ENCODE assay signal across 18 mouse cellular contexts in the genomic region with DNA sequence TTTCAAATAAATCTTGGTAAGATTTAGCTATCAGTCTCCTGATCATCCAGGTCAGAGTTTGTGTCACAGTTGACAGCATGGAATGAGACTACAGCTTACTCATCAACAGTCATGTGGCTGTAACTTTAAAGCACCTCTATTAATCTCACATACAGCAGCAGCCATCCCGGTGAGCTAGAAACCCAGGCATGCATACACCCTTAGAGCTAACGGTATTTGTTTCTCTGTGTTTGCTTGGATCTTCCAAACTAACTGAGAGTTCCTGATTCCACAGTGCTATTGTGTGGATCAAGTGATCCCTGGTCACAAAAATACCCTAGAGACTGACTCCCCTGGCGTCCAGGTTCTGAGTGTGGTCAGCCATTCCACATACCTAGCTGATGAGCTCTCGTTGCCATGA. TPM values are rescaled to one million over a fixed set of nuclear protein-coding genes. Genes with fewer than 3 reads are reported as not detected.
A peak's percentile ranks its signal among the peaks of the same experiment; 100 is the strongest.
DNase-seq lines count a peak whose midpoint lies in the region; ATAC-seq and TF ChIP-seq lines count a peak whose summit lies in the region.
"Had no signal": no experiment of that assay in that cellular context is flagged by ENCODE, and none has a peak within 500 bp of the region (broad histone marks: within the 10 kb centered on the region; RNA-seq: fewer than 3 reads in every experiment).

No protein-coding gene starts in this region.

- intact Hi-C loops in gastrocnemius, adult 2 months (cut with DNase I) = loop anchor here (5.0 kb wide), 1 partner anchor 64 kb away; no protein-coding TSS in a partner anchor

- H3K4me1 ChIP-seq in embryonic facial prominence, embryonic 14.5 days (ENCODE audit: control insufficient read depth, insufficient read depth, low read length) = no peaks in the 10 kb centered on the region
- H3K4me1 ChIP-seq in hindbrain, embryonic 14.5 days (replicated peaks; ENCODE audit: control insufficient read depth, insufficient read depth, low read length) = peaks cover 11% of the 10 kb centered on the region
- no peaks in the 10 kb centered on the region for H3K4me1 ChIP-seq in midbrain, postnatal 0 days (ENCODE audit: insufficient read depth, low read length)
- no peaks in the 10 kb centered on the region; the same call in 1 of the 2 replicates for H3K4me1 ChIP-seq in stomach, postnatal 0 days (replicated peaks; ENCODE audit: control insufficient read depth, insufficient read depth)

- 35% methylated on average over 4 of the region's 4 CpGs for WGBS in embryonic facial prominence, embryonic 14.5 days
- WGBS in hindbrain, embryonic 14.5 days = 17% methylated on average over 4 of the region's 4 CpGs
- WGBS in midbrain, postnatal 0 days = 9% methylated on average over 4 of the region's 4 CpGs
- WGBS in stomach, postnatal 0 days = 33% methylated on average over 4 of the region's 4 CpGs

- no peak overlapping the region for H3K9ac ChIP-seq in embryonic facial prominence, embryonic 14.5 days (ENCODE audit: low read depth, low read length)
- H3K9ac ChIP-seq in hindbrain, embryonic 14.5 days = no peak overlapping the region
- no peak overlapping the region for H3K9ac ChIP-seq in midbrain, postnatal 0 days (replicated peaks; ENCODE audit: low read length, poor library complexity, severe bottlenecking)
- no peak overlapping the region for H3K9ac ChIP-seq in stomach, postnatal 0 days (ENCODE audit: low read length)

- no peaks in the 10 kb centered on the region for H3K36me3 ChIP-seq in embryonic facial prominence, embryonic 14.5 days (ENCODE audit: control insufficient read depth, insufficient read depth, low read length)
- H3K36me3 ChIP-seq in hindbrain, embryonic 14.5 days (replicated peaks; ENCODE audit: control insufficient read depth, insufficient read depth) = no peaks in the 10 kb centered on the region
- no peaks in the 10 kb centered on the region for H3K36me3 ChIP-seq in midbrain, postnatal 0 days (ENCODE audit: insufficient read depth, low read length)
- no peaks in the 10 kb centered on the region for H3K36me3 ChIP-seq in stomach, postnatal 0 days (ENCODE audit: control insufficient read depth, insufficient read depth, low read length)
- H3K36me3 ChIP-seq: embryonic facial prominence, embryonic 15.5 days had no signal

- H3K9me3 ChIP-seq in embryonic facial prominence, embryonic 14.5 days (ENCODE audit: control insufficient read depth, low read length) = no peaks in the 10 kb centered on the region
- H3K9me3 ChIP-seq in hindbrain, embryonic 14.5 days (ENCODE audit: control insufficient read depth, low read length) = no peaks in the 10 kb centered on the region
- H3K9me3 ChIP-seq in midbrain, postnatal 0 days (ENCODE audit: low read length) = no peaks in the 10 kb centered on the region
- no peaks in the 10 kb centered on the region for H3K9me3 ChIP-seq in stomach, postnatal 0 days (ENCODE audit: control insufficient read depth, low read length)
- H3K9me3 ChIP-seq: embryonic facial prominence, embryonic 15.5 days had no signal

- TF ChIP-seq CTCF in gastrocnemius, adult 2 months (IDR thresholded peaks at IDR 0.05) = no peak
- TF ChIP-seq CTCF in midbrain, postnatal 0 days (IDR thresholded peaks at IDR 0.05) = no peak
- no peak for TF ChIP-seq CTCF in stomach, postnatal 0 days (IDR thresholded peaks at IDR 0.05; ENCODE audit: low read depth)

- no peak for DNase-seq in gastrocnemius, adult 2 months
- DNase-seq in gastrocnemius, postnatal 25 days = no peak
- no peak for DNase-seq in embryonic facial prominence, embryonic 14.5 days (ENCODE audit: low spot score)
- DNase-seq in hindbrain, embryonic 14.5 days (ENCODE audit: low spot score) = no peak
- DNase-seq in midbrain, postnatal 0 days (ENCODE audit: low spot score) = peak; percentile 2
- DNase-seq in stomach, postnatal 0 days (ENCODE audit: low spot score) = no peak
- DNase-seq in left cerebral cortex, adult 11 months (ENCODE audit: low spot score) = no peak
- no peak for DNase-seq in kidney, postnatal 10 days
- DNase-seq: B cell, adult 2 months; cerebellum, adult 8-10 months; liver, postnatal 0 days; thymus, postnatal 36 days had no signal

- no peaks in the 10 kb centered on the region for H3K27me3 ChIP-seq in embryonic facial prominence, embryonic 14.5 days (replicated peaks; ENCODE audit: control insufficient read depth, insufficient read depth, low read length)
- H3K27me3 ChIP-seq in hindbrain, embryonic 14.5 days (ENCODE audit: control insufficient read depth, insufficient read depth, low read length) = no peaks in the 10 kb centered on the region
- H3K27me3 ChIP-seq in midbrain, postnatal 0 days (ENCODE audit: insufficient read depth, low read length) = no peaks in the 10 kb centered on the region
- no peaks in the 10 kb centered on the region for H3K27me3 ChIP-seq in stomach, postnatal 0 days (ENCODE audit: control insufficient read depth, insufficient read depth, low read length)
- H3K27me3 ChIP-seq: embryonic facial prominence, embryonic 15.5 days had no signal

- peak overlapping the region; percentile 72 for H3K4me3 ChIP-seq in gastrocnemius, adult 2 months
- H3K4me3 ChIP-seq in embryonic facial prominence, embryonic 14.5 days (ENCODE audit: low read depth, low read length) = no peak overlapping the region
- peak overlapping the region; percentile 37; the same call in 1 of the 2 replicates for H3K4me3 ChIP-seq in hindbrain, embryonic 14.5 days (replicated peaks; ENCODE audit: low read length)
- peak overlapping the region; percentile 34; the same call in 1 of the 2 replicates for H3K4me3 ChIP-seq in midbrain, postnatal 0 days (ENCODE audit: low read depth, low read length)
- no peak overlapping the region for H3K4me3 ChIP-seq in stomach, postnatal 0 days (ENCODE audit: low read depth, low read length)

- peak overlapping the region; percentile 75; the same call in 1 of the 2 replicates for H3K4me2 ChIP-seq in embryonic facial prominence, embryonic 14.5 days (ENCODE audit: low read depth, low read length)
- peak overlapping the region; percentile 98 for H3K4me2 ChIP-seq in hindbrain, embryonic 14.5 days (replicated peaks)
- H3K4me2 ChIP-seq in midbrain, postnatal 0 days (ENCODE audit: low read depth, low read length, poor library complexity, severe bottlenecking) = peak overlapping the region; percentile 52
- no peak overlapping the region for H3K4me2 ChIP-seq in stomach, postnatal 0 days (replicated peaks; ENCODE audit: low read depth)

- no peak for ATAC-seq in embryonic facial prominence, embryonic 14.5 days (ENCODE audit: low read depth)
- no peak for ATAC-seq in hindbrain, embryonic 14.5 days (ENCODE audit: low FRiP score)
- ATAC-seq in midbrain, postnatal 0 days (ENCODE audit: low FRiP score) = no peak
- no peak for ATAC-seq in stomach, postnatal 0 days (ENCODE audit: low FRiP score, low TSS enrichment)
- ATAC-seq: activated CD4-positive, CD25-positive, alpha-beta regulatory T cell, adult 4 months had no signal

- H3K27ac ChIP-seq in gastrocnemius, adult 2 months = peak overlapping the region; percentile 82
- no peak overlapping the region for H3K27ac ChIP-seq in embryonic facial prominence, embryonic 14.5 days (replicated peaks; ENCODE audit: low read depth, low read length)
- no peak overlapping the region for H3K27ac ChIP-seq in hindbrain, embryonic 14.5 days
- no peak overlapping the region for H3K27ac ChIP-seq in midbrain, postnatal 0 days (ENCODE audit: low read depth, low read length)
- H3K27ac ChIP-seq in stomach, postnatal 0 days (replicated peaks) = no peak overlapping the region
- H3K27ac ChIP-seq: embryonic facial prominence, embryonic 15.5 days; kidney, postnatal 0 days had no signal

- no peak for TF ChIP-seq EP300 in stomach, postnatal 0 days (optimal IDR thresholded peaks at IDR 0.05)

RNA-seq across cellular contexts. Expression of a gene that starts 1.5 kb away (rescaled TPM):
- total RNA-seq in gastrocnemius, adult 2 months (2021) = 1,000 to 10,000 TPM; 1,122 to 2,421 TPM
- total RNA-seq in gastrocnemius, postnatal 25 days (2021) = 1,000 to 10,000 TPM in 1 of 2 experiments, 100 to 1,000 TPM in 1; 650 to 1,312 TPM
- 206 and 577 TPM in 2 replicates for polyA plus RNA-seq in embryonic facial prominence, embryonic 14.5 days (2014; fragmentation: Nextera tagmentation; extraction: Ambion mirVana)
- 0.82 and 1.6 TPM in 2 replicates for polyA plus RNA-seq in hindbrain, embryonic 14.5 days (2014; fragmentation: Nextera tagmentation; extraction: Ambion mirVana)
- total RNA-seq in midbrain, postnatal 0 days (2014; rRNA removed) = 0.99 and 1.3 TPM in 2 replicates
- 1.7 and 2.5 TPM in 2 replicates for polyA plus RNA-seq in midbrain, postnatal 0 days (2015; fragmentation: Nextera tagmentation; extraction: Ambion mirVana)
- 1.3 and 2.2 TPM in 2 replicates for polyA plus RNA-seq in stomach, postnatal 0 days (2015; fragmentation: Nextera tagmentation; extraction: Ambion mirVana)

RNA-seq across cellular contexts. Expression of a gene that starts 24.3 kb away (rescaled TPM):
- 10 to 100 TPM; 12.8 to 20.3 TPM for total RNA-seq in gastrocnemius, adult 2 months (2021)
- total RNA-seq in gastrocnemius, postnatal 25 days (2021) = 10 to 100 TPM in 1 of 2 experiments, 1 to 10 TPM in 1; 7.8 to 13.2 TPM
- 28.8 and 33.3 TPM in 2 replicates for polyA plus RNA-seq in embryonic facial prominence, embryonic 14.5 days (2014; fragmentation: Nextera tagmentation; extraction: Ambion mirVana)
- polyA plus RNA-seq in hindbrain, embryonic 14.5 days (2014; fragmentation: Nextera tagmentation; extraction: Ambion mirVana) = 43.5 and 44.7 TPM in 2 replicates
- 31.9 and 50.1 TPM in 2 replicates for total RNA-seq in midbrain, postnatal 0 days (2014; rRNA removed)
- 32.4 and 38.1 TPM in 2 replicates for polyA plus RNA-seq in midbrain, postnatal 0 days (2015; fragmentation: Nextera tagmentation; extraction: Ambion mirVana)
- polyA plus RNA-seq in stomach, postnatal 0 days (2015; fragmentation: Nextera tagmentation; extraction: Ambion mirVana) = 937 and 994 TPM in 2 replicates

RNA-seq across cellular contexts. Expression of a gene that starts 53.6 kb away (rescaled TPM):
- under 1 TPM; 0.20 to 0.45 TPM for total RNA-seq in gastrocnemius, adult 2 months (2021)
- total RNA-seq in gastrocnemius, postnatal 25 days (2021) = under 1 TPM in 1 of 2 experiments, not detected in 1; 0.33 TPM
- 0.39 and 0.46 TPM in 2 replicates for polyA plus RNA-seq in embryonic facial prominence, embryonic 14.5 days (2014; fragmentation: Nextera tagmentation; extraction: Ambion mirVana)
- polyA plus RNA-seq in hindbrain, embryonic 14.5 days (2014; fragmentation: Nextera tagmentation; extraction: Ambion mirVana) = 0.23 TPM in 1 of 2 replicates, not detected in the other
- not detected in 2 replicates for total RNA-seq in midbrain, postnatal 0 days (2014; rRNA removed)
- polyA plus RNA-seq in midbrain, postnatal 0 days (2015; fragmentation: Nextera tagmentation; extraction: Ambion mirVana) = 0.17 and 0.23 TPM in 2 replicates
- 0.10 and 0.11 TPM in 2 replicates for polyA plus RNA-seq in stomach, postnatal 0 days (2015; fragmentation: Nextera tagmentation; extraction: Ambion mirVana)
- total RNA-seq: heart, adult 8-10 months; layer of hippocampus, postnatal 10 days had no signal
- polyA plus RNA-seq: stomach, embryonic 14.5 days had no signal

Comparison
In these comparisons a context has a peak if more than half of its experiments do, and no peak if none do; other contexts are left out.
1. H3K4me3 ChIP-seq: peak in gastrocnemius, adult 2 months (single experiment), hindbrain, embryonic 14.5 days (single experiment) and midbrain, postnatal 0 days (single experiment); none in embryonic facial prominence, embryonic 14.5 days (single experiment) and stomach, postnatal 0 days (single experiment).
2. RNA of a gene that starts 1.5 kb away (polyA plus RNA-seq): 206 to 577 TPM in embryonic facial prominence, embryonic 14.5 days; 1.7 to 2.5 TPM in midbrain, postnatal 0 days, 1.3 to 2.2 TPM in stomach, postnatal 0 days and 0.82 to 1.6 TPM in hindbrain, embryonic 14.5 days; every median in the first group is over 10 times any median in the second.
3. RNA of a gene that starts 24.3 kb away (polyA plus RNA-seq): 937 to 994 TPM in stomach, postnatal 0 days; 43.5 to 44.7 TPM in hindbrain, embryonic 14.5 days, 28.8 to 33.3 TPM in embryonic facial prominence, embryonic 14.5 days and 32.4 to 38.1 TPM in midbrain, postnatal 0 days; every median in the first group is over 10 times any median in the second.